Mouse (Mus musculus) neural tube, embryonic 13.5 days (tissue): ENCODE measurements around the gene Afmid. TPM values are rescaled to one million over a fixed set of nuclear protein-coding genes. Genes with fewer than 3 reads are reported as not detected.
A peak's percentile ranks its signal among the peaks of the same experiment; 100 is the strongest.

Source experiments
- ATAC-seq: fragments of 200-750 bp; cut with Nextera tagmentation; 2 replicates; pipeline ENCODE4 v1.8.0; 2017; ENCODE audit warnings: low read depth, mild to moderate bottlenecking, moderate TSS enrichment, moderate library complexity
- H3K27ac ChIP-seq: fragments of 300-500 bp; sonication (generic); replicated peaks from 2 replicates; pipeline ENCODE4 v1.5.1; 2015; ENCODE audit warnings: moderate library complexity, mild to moderate bottlenecking, inconsistent platforms
- H3K27me3 ChIP-seq: fragments of 300-500 bp; sonication (generic); 2 replicates; pipeline ENCODE4 v1.6.1; 2015; ENCODE audit warnings: mild to moderate bottlenecking, inconsistent platforms
- H3K36me3 ChIP-seq: fragments of 300-500 bp; sonication (generic); 2 replicates; pipeline ENCODE4 v1.6.1; 2015; ENCODE audit warnings: mild to moderate bottlenecking, inconsistent platforms
- H3K4me1 ChIP-seq: fragments of 300-500 bp; sonication (generic); replicated peaks from 2 replicates; pipeline ENCODE4 v1.6.1; 2015; ENCODE audit warnings: inconsistent platforms
- H3K4me2 ChIP-seq: fragments of 300-500 bp; sonication (generic); 2 replicates; pipeline ENCODE4 v1.6.1; 2015; ENCODE audit warnings: inconsistent platforms, mild to moderate bottlenecking, moderate library complexity
- H3K4me3 ChIP-seq: fragments of 300-500 bp; sonication (generic); 2 replicates; pipeline ENCODE4 v1.5.1; 2015; ENCODE audit warnings: mild to moderate bottlenecking, inconsistent platforms
- H3K9ac ChIP-seq: fragments of 300-500 bp; sonication (generic); 2 replicates; pipeline ENCODE4 v1.6.1; 2015; ENCODE audit warnings: moderate library complexity, mild to moderate bottlenecking, inconsistent platforms
- H3K9me3 ChIP-seq: fragments of 300-500 bp; sonication (generic); 2 replicates; pipeline ENCODE4 v1.6.1; 2016; ENCODE audit warnings: inconsistent platforms
- WGBS: fragments of 180-500 bp; shearing (Covaris S2); methylation state at CpG from one replicate; pipeline ENCODE4 v1.1.7; 2015; 5-methylcytosine and 5-hydroxymethylcytosine counted together
- polyA plus RNA-seq: library from polyadenylated mRNA; unstranded; fragments of >200 nt; fragmentation: Nextera tagmentation; extraction: Ambion mirVana; gene quantifications from 2 replicates; pipeline ENCODE4 v1.2.1, GENCODE M21; 2015

Gene Afmid
- polyA plus RNA-seq, 1 experiment from 2014 or later: 2.7 TPM

GRCm38 (mm10) chr11:117878892-117879291, 53.2 kb downstream of the Afmid start:
- peak overlapping the region; percentile 76 for H3K27ac ChIP-seq
- no peak overlapping the region for H3K4me3 ChIP-seq
- H3K27me3 ChIP-seq: peaks cover 4% of the 10 kb centered on the region; the same call in 1 of the 2 replicates
- no peaks in the 10 kb centered on the region for H3K9me3 ChIP-seq
- H3K9ac ChIP-seq: peak overlapping the region; percentile 58; the same call in 1 of the 2 replicates
- H3K36me3 ChIP-seq: no peaks in the 10 kb centered on the region
- peak overlapping the region; percentile 42 for H3K4me2 ChIP-seq
- ATAC-seq: no peak
- WGBS: 29% methylated on average over 8 of the region's 8 CpGs
- peaks cover 39% of the 10 kb centered on the region for H3K4me1 ChIP-seq

- WGBS: 78% methylated on average over 6 of the region's 6 CpGs
- peaks cover 11% of the 10 kb centered on the region for H3K27me3 ChIP-seq
- no peaks in the 10 kb centered on the region for H3K36me3 ChIP-seq
- peaks cover 39% of the 10 kb centered on the region for H3K4me1 ChIP-seq
- no peak overlapping the region; the same call in 1 of the 2 replicates for H3K27ac ChIP-seq
- ATAC-seq: no peak
- no peak overlapping the region for H3K9ac ChIP-seq
- no peak overlapping the region for H3K4me3 ChIP-seq
- H3K9me3 ChIP-seq: no peaks in the 10 kb centered on the region
- no peak overlapping the region for H3K4me2 ChIP-seq
Observed at GRCm38 (mm10) chr11:117879676-117880075, 54.0 kb downstream of the Afmid start.

- Histone ChIP-seq H3K4me3 (no peak overlapping the region), H3K4me1 (peaks cover 39% of the 10 kb centered on the region), H3K27ac (no peak overlapping the region), H3K4me2 (no peak overlapping the region), H3K36me3 (no peaks in the 10 kb centered on the region), H3K9me3 (no peaks in the 10 kb centered on the region), H3K9ac (no peak overlapping the region), H3K27me3 (peaks cover 16% of the 10 kb centered on the region)
- no peak for ATAC-seq
- WGBS: 87% methylated on average over 9 of the region's 9 CpGs
Observed at GRCm38 (mm10) chr11:117880336-117880976, 54.7 kb downstream of the Afmid start.

- Histone ChIP-seq H3K27ac (no peak overlapping the region), H3K9ac (no peak overlapping the region), H3K27me3 (peaks cover 16% of the 10 kb centered on the region), H3K9me3 (no peaks in the 10 kb centered on the region), H3K36me3 (no peaks in the 10 kb centered on the region), H3K4me2 (no peak overlapping the region), H3K4me3 (no peak overlapping the region), H3K4me1 (peaks cover 39% of the 10 kb centered on the region)
- ATAC-seq: no peak
- 87% methylated on average over 6 of the region's 6 CpGs for WGBS
Observed at GRCm38 (mm10) chr11:117880977-117881358, 55.2 kb downstream of the Afmid start.

- H3K27me3 ChIP-seq: peaks cover 20% of the 10 kb centered on the region
- no peaks in the 10 kb centered on the region for H3K36me3 ChIP-seq
- H3K4me1 ChIP-seq: peaks cover 39% of the 10 kb centered on the region
- ATAC-seq: no peak
- H3K9ac ChIP-seq: no peak overlapping the region
- H3K4me2 ChIP-seq: no peak overlapping the region
- H3K4me3 ChIP-seq: no peak overlapping the region
- no peaks in the 10 kb centered on the region for H3K9me3 ChIP-seq
- H3K27ac ChIP-seq: no peak overlapping the region
- 28% methylated on average over 8 of the region's 8 CpGs for WGBS
Observed at GRCm38 (mm10) chr11:117881787-117882186, 56.1 kb downstream of the Afmid start.

- no peak overlapping the region for H3K4me2 ChIP-seq
- no peak overlapping the region for H3K27ac ChIP-seq
- no peak overlapping the region for H3K4me3 ChIP-seq
- ATAC-seq: no peak
- no peaks in the 10 kb centered on the region for H3K36me3 ChIP-seq
- H3K4me1 ChIP-seq: peaks cover 39% of the 10 kb centered on the region
- no peak overlapping the region for H3K9ac ChIP-seq
- WGBS: 82% methylated on average over 1 of the region's 1 CpGs
- peaks cover 24% of the 10 kb centered on the region for H3K27me3 ChIP-seq
- no peaks in the 10 kb centered on the region for H3K9me3 ChIP-seq
Observed at GRCm38 (mm10) chr11:117882208-117882607, 56.5 kb downstream of the Afmid start.

GRCm38 (mm10) chr11:117886000-117886399, 60.3 kb downstream of the Afmid start:
- no peak overlapping the region for H3K4me3 ChIP-seq
- H3K36me3 ChIP-seq: no peaks in the 10 kb centered on the region
- H3K4me1 ChIP-seq: peaks cover 51% of the 10 kb centered on the region
- 50% methylated on average over 5 of the region's 5 CpGs for WGBS
- no peak overlapping the region for H3K9ac ChIP-seq
- H3K9me3 ChIP-seq: no peaks in the 10 kb centered on the region
- ATAC-seq: no peak
- peaks cover 49% of the 10 kb centered on the region for H3K27me3 ChIP-seq
- H3K27ac ChIP-seq: no peak overlapping the region
- H3K4me2 ChIP-seq: no peak overlapping the region

- Histone ChIP-seq H3K9me3 (no peaks in the 10 kb centered on the region), H3K27me3 (peaks cover 70% of the 10 kb centered on the region), H3K4me1 (peaks cover 41% of the 10 kb centered on the region), H3K27ac (no peak overlapping the region), H3K9ac (no peak overlapping the region; the same call in 1 of the 2 replicates), H3K4me3 (peak overlapping the region; percentile 19; the same call in 1 of the 2 replicates), H3K4me2 (peak overlapping the region; percentile 53), H3K36me3 (no peaks in the 10 kb centered on the region)
- ATAC-seq: 0 out of 2 replicates have a peak, but pooled peaks have one; percentile 16
- WGBS: 13% methylated on average over 20 of the region's 20 CpGs
Observed at GRCm38 (mm10) chr11:117888168-117888852, 62.6 kb downstream of the Afmid start.

GRCm38 (mm10) chr11:117888853-117889822, 63.4 kb downstream of the Afmid start:
- H3K27ac ChIP-seq: peak overlapping the region; percentile 67
- peaks cover 77% of the 10 kb centered on the region for H3K27me3 ChIP-seq
- WGBS: 3% methylated on average over 33 of the region's 33 CpGs
- peak; percentile 41; the same call in 1 of the 2 replicates for ATAC-seq
- H3K4me3 ChIP-seq: peak overlapping the region; percentile 19; the same call in 1 of the 2 replicates
- peak overlapping the region; percentile 51 for H3K9ac ChIP-seq
- H3K36me3 ChIP-seq: no peaks in the 10 kb centered on the region
- H3K4me1 ChIP-seq: peaks cover 35% of the 10 kb centered on the region
- H3K4me2 ChIP-seq: peak overlapping the region; percentile 53
- H3K9me3 ChIP-seq: no peaks in the 10 kb centered on the region
